Comparison of ENCODE assay signal across 10 mouse cellular contexts in the genomic region with DNA sequence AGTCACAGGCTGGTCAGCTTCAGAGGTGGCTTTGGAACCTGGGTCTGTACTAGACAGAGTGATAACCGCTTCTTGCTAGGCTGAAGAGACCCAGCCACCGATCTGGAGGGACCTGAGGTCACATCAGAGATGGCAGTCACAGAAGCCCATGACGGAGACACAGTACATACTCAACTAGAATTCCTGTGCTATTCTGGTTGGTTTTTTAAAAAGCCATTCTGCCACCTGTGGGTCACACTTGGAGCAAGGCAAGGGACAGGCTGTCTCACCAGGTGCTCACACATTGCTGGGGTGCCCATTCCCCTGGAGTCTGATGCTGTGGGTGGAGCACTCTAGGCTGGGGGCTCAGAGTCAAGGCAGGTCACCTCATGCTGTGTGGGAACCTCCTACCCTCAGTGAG. TPM values are rescaled to one million over a fixed set of nuclear protein-coding genes. Genes with fewer than 3 reads are reported as not detected.
A peak's percentile ranks its signal among the peaks of the same experiment; 100 is the strongest.
DNase-seq lines count a peak whose midpoint lies in the region; ATAC-seq lines count a peak whose summit lies in the region.
"Had no signal": no experiment of that assay in that cellular context is flagged by ENCODE, and none has a peak within 500 bp of the region (broad histone marks: within the 10 kb centered on the region; RNA-seq: fewer than 3 reads in every experiment).

No protein-coding gene starts in this region.

- no peaks in the 10 kb centered on the region for H3K9me3 ChIP-seq in heart, embryonic 16.5 days (replicated peaks; ENCODE audit: control insufficient read depth, low read length)
- no peaks in the 10 kb centered on the region for H3K9me3 ChIP-seq in neural tube, embryonic 12.5 days
- no peaks in the 10 kb centered on the region for H3K9me3 ChIP-seq in intestine, embryonic 16.5 days (ENCODE audit: control insufficient read depth, low read length)
- H3K9me3 ChIP-seq in stomach, embryonic 16.5 days (replicated peaks; ENCODE audit: control insufficient read depth, low read length): no peaks in the 10 kb centered on the region

- H3K27me3 ChIP-seq in heart, embryonic 16.5 days (ENCODE audit: control insufficient read depth, insufficient read depth, low read length): peaks cover 3% of the 10 kb centered on the region; the same call in 1 of the 2 replicates
- H3K27me3 ChIP-seq in neural tube, embryonic 12.5 days (replicated peaks): peaks cover 43% of the 10 kb centered on the region
- 0 out of 2 replicates have a peak, but pooled peaks cover 4% of the 10 kb centered on the region for H3K27me3 ChIP-seq in intestine, embryonic 16.5 days (replicated peaks; ENCODE audit: control insufficient read depth, insufficient read depth, low read length)
- no peaks in the 10 kb centered on the region; the same call in 1 of the 2 replicates for H3K27me3 ChIP-seq in stomach, embryonic 16.5 days (ENCODE audit: control insufficient read depth, insufficient read depth, low read length)

- no peak for ATAC-seq in heart, embryonic 16.5 days (replicated peaks; ENCODE audit: extremely low read depth, insufficient read depth, low FRiP score)
- ATAC-seq in neural tube, embryonic 12.5 days (ENCODE audit: low FRiP score, low read depth): no peak
- no peak for ATAC-seq in intestine, embryonic 16.5 days
- ATAC-seq in stomach, embryonic 16.5 days (ENCODE audit: insufficient read depth, low FRiP score): no peak

- H3K4me2 ChIP-seq in heart, embryonic 16.5 days (ENCODE audit: low read depth, low read length): peak overlapping the region; percentile 98
- peak overlapping the region; percentile 99; the same call in 1 of the 2 replicates for H3K4me2 ChIP-seq in neural tube, embryonic 12.5 days (replicated peaks)
- peak overlapping the region; percentile 98 for H3K4me2 ChIP-seq in intestine, embryonic 16.5 days (ENCODE audit: low read depth, low read length)
- peak overlapping the region; percentile 95 for H3K4me2 ChIP-seq in stomach, embryonic 16.5 days (ENCODE audit: low read depth, low read length)

- H3K4me1 ChIP-seq in heart, embryonic 16.5 days (ENCODE audit: control insufficient read depth, insufficient read depth, low read length): peaks cover 21% of the 10 kb centered on the region
- H3K4me1 ChIP-seq in neural tube, embryonic 12.5 days: peaks cover 17% of the 10 kb centered on the region
- peaks cover 25% of the 10 kb centered on the region for H3K4me1 ChIP-seq in intestine, embryonic 16.5 days (ENCODE audit: control insufficient read depth, insufficient read depth, low read length)
- H3K4me1 ChIP-seq in stomach, embryonic 16.5 days (ENCODE audit: control insufficient read depth, insufficient read depth, low read length): peaks cover 12% of the 10 kb centered on the region

- peak overlapping the region; percentile 59 for H3K9ac ChIP-seq in heart, embryonic 16.5 days (ENCODE audit: low read length)
- H3K9ac ChIP-seq in neural tube, embryonic 12.5 days: no peak overlapping the region
- no peak overlapping the region; the same call in 1 of the 2 replicates for H3K9ac ChIP-seq in intestine, embryonic 16.5 days (ENCODE audit: low read depth, low read length)
- H3K9ac ChIP-seq in stomach, embryonic 16.5 days (ENCODE audit: low read length): peak overlapping the region; percentile 91

- 55% methylated on average over 3 of the region's 3 CpGs for WGBS in heart, embryonic 16.5 days
- 57% methylated on average over 3 of the region's 3 CpGs for WGBS in neural tube, embryonic 12.5 days
- 55% methylated on average over 3 of the region's 3 CpGs for WGBS in intestine, embryonic 16.5 days
- WGBS in stomach, embryonic 16.5 days: 58% methylated on average over 3 of the region's 3 CpGs

- H3K27ac ChIP-seq in heart, embryonic 16.5 days (ENCODE audit: low read length): no peak overlapping the region; the same call in 1 of the 2 replicates
- no peak overlapping the region for H3K27ac ChIP-seq in neural tube, embryonic 12.5 days
- no peak overlapping the region for H3K27ac ChIP-seq in intestine, embryonic 16.5 days (ENCODE audit: low read length)
- no peak overlapping the region for H3K27ac ChIP-seq in stomach, embryonic 16.5 days (ENCODE audit: low read length)

- DNase-seq in heart, adult 9 months (ENCODE audit: low spot score in 2 of 2): no peak
- no peak for DNase-seq in neural tube, embryonic 10.5 days (ENCODE audit: extremely low spot score, low spot score)
- DNase-seq in adrenal gland, postnatal 10 days: no peak
- DNase-seq in urinary bladder, postnatal 10 days (ENCODE audit: low spot score): no peak
- DNase-seq: gastrocnemius, postnatal 36 days had no signal

- H3K4me3 ChIP-seq in heart, embryonic 16.5 days (ENCODE audit: low read length): peak overlapping the region; percentile 92
- no peak overlapping the region for H3K4me3 ChIP-seq in neural tube, embryonic 12.5 days
- H3K4me3 ChIP-seq in intestine, embryonic 16.5 days (ENCODE audit: low read length): peak overlapping the region; percentile 91
- peak overlapping the region; percentile 85 for H3K4me3 ChIP-seq in stomach, embryonic 16.5 days (replicated peaks; ENCODE audit: low read length)

- no peaks in the 10 kb centered on the region for H3K36me3 ChIP-seq in heart, embryonic 16.5 days (ENCODE audit: control insufficient read depth, insufficient read depth)
- no peaks in the 10 kb centered on the region for H3K36me3 ChIP-seq in neural tube, embryonic 12.5 days
- H3K36me3 ChIP-seq in intestine, embryonic 16.5 days (ENCODE audit: control insufficient read depth, insufficient read depth, low read length): no peaks in the 10 kb centered on the region
- H3K36me3 ChIP-seq in stomach, embryonic 16.5 days (ENCODE audit: control insufficient read depth, insufficient read depth, low read length): no peaks in the 10 kb centered on the region

RNA-seq across cellular contexts. Expression of gene Neurl1b, which starts 1.5 kb away (rescaled TPM):
- 3.0 and 3.3 TPM in 2 replicates for polyA plus RNA-seq in heart, embryonic 16.5 days (2015; fragmentation: Nextera tagmentation; extraction: Ambion mirVana)
- polyA plus RNA-seq in neural tube, embryonic 12.5 days (2016; fragmentation: Nextera tagmentation; extraction: Ambion mirVana): 0.50 and 0.58 TPM in 2 replicates
- polyA plus RNA-seq in intestine, embryonic 16.5 days (2015; fragmentation: Nextera tagmentation; extraction: Ambion mirVana): 1.5 and 1.6 TPM in 2 replicates
- polyA plus RNA-seq in stomach, embryonic 16.5 days (2015; fragmentation: Nextera tagmentation; extraction: Ambion mirVana): 2.3 and 2.9 TPM in 2 replicates
- 10 to 100 TPM; 43.6 to 44.0 TPM for total RNA-seq in adrenal gland, postnatal 10 days (2021)
- total RNA-seq: monocyte, adult 5-6 weeks had no signal

Comparison
In these comparisons a context has a peak if more than half of its experiments do, and no peak if none do; other contexts are left out.
1. H3K9ac ChIP-seq: peak in heart, embryonic 16.5 days (single experiment) and stomach, embryonic 16.5 days (single experiment); none in neural tube, embryonic 12.5 days (single experiment) and intestine, embryonic 16.5 days (single experiment).
2. Peak in every context shown above with its lines, with median percentiles within 50 percentile points of each other: H3K4me2 ChIP-seq.